Mouse (Mus musculus): ENCODE data around the gene Dph2. TPM values are rescaled to one million over a fixed set of nuclear protein-coding genes. Genes with fewer than 3 reads are reported as not detected.
A peak's percentile ranks its signal among the peaks of the same experiment; 100 is the strongest.

Gene Dph2
- polyA plus RNA-seq, 1 experiment = 6.9 TPM

DNA sequence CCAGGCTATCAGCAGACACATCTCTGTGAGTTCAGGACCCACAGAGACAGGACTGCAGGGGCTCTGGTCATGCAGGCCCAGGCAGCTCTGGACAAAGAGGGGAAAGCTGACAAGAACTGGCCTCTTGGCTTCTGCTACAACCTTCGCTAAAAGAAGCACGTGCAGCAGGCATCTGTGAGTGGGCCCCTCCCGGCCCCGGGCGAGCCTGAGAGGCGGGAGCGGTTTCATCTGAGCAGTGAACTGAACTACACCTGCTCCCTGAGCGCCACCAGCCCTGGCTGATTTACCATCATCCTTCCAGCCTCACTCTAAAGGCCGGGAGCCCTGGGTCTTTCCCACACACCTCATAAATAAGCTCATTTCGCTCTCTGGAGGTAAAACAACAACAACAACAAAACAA lies 13.5 kb downstream of the Dph2 start:
- TF ChIP-seq CTCF (IDR thresholded peaks at IDR 0.05; ENCODE audit: extremely low read depth, insufficient read length, insufficient replicate concordance, low read depth, low read length) (no peak), POLR2A (IDR thresholded peaks at IDR 0.05; ENCODE audit: low read depth, low read length) (no peak)
- 30% methylated on average over 10 of the region's 10 CpGs for WGBS
- Histone ChIP-seq H3K4me1 (ENCODE audit: control insufficient read depth, insufficient read depth, insufficient read length, low read length) (no peaks in the 10 kb centered on the region), H3K36me3 (ENCODE audit: control insufficient read depth, insufficient read depth, low read length) (no peaks in the 10 kb centered on the region), H3K4me3 (ENCODE audit: low read depth, low read length) (no peak overlapping the region), H3K27me3 (ENCODE audit: control insufficient read depth, insufficient read depth, low read length) (peaks cover 8% of the 10 kb centered on the region), H3K27ac (ENCODE audit: insufficient read depth, low read depth, low read length) (no peak overlapping the region)

- TF ChIP-seq CTCF (IDR thresholded peaks at IDR 0.05; ENCODE audit: extremely low read depth, insufficient read length, insufficient replicate concordance, low read depth, low read length) (no peak), POLR2A (IDR thresholded peaks at IDR 0.05; ENCODE audit: low read depth, low read length) (no peak)
- 92% methylated on average over 9 of the region's 9 CpGs for WGBS
- Histone ChIP-seq H3K4me1 (ENCODE audit: control insufficient read depth, insufficient read depth, insufficient read length, low read length) (peaks cover 3% of the 10 kb centered on the region), H3K27ac (ENCODE audit: insufficient read depth, low read depth, low read length) (no peak overlapping the region), H3K36me3 (ENCODE audit: control insufficient read depth, insufficient read depth, low read length) (no peaks in the 10 kb centered on the region), H3K4me3 (ENCODE audit: low read depth, low read length) (no peak overlapping the region), H3K27me3 (ENCODE audit: control insufficient read depth, insufficient read depth, low read length) (no peaks in the 10 kb centered on the region)
Observed at GRCm38 (mm10) chr4:117873615-117874014, 18.2 kb downstream of the Dph2 start.

DNA sequence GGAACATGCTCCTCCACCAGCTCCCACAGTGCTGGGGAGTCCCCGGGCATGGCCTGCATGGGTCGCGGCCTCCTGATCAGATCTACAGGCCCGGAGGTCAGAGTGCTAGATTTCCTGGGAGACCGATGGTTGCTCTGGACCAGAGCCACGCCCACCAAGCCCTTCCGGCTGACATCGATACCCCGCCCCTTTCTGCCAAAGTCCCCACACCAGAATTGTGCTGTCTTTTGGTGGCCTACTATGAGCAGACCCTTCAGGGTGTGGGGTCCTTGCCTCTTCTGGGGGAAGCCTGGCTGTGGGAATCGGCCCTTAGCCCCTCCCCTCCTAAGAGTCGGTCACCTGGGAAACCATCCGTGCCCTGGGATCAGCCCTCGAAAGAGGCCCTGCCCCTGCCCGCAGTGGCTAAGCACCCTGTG lies 19.4 kb downstream of the Dph2 start, which contains the start of gene Ccdc24:
Gene Ccdc24 (minus strand): TSS at position 87 of the 416 bp plus-strand sequence.
- no peaks in the 10 kb centered on the region for H3K27me3 ChIP-seq (ENCODE audit: control insufficient read depth, insufficient read depth, low read length)
- no peaks in the 10 kb centered on the region for H3K36me3 ChIP-seq (ENCODE audit: control insufficient read depth, insufficient read depth, low read length)
- 11% methylated on average over 14 of the region's 14 CpGs for WGBS
- no peak within 1 kb of the TSS for H3K27ac ChIP-seq (ENCODE audit: insufficient read depth, low read depth, low read length)
- H3K4me1 ChIP-seq (ENCODE audit: control insufficient read depth, insufficient read depth, insufficient read length, low read length) = peaks cover 3% of the 10 kb centered on the region
- peak within 1 kb of the TSS; percentile 56 for H3K4me3 ChIP-seq (ENCODE audit: low read depth, low read length)
- TF ChIP-seq CTCF (IDR thresholded peaks at IDR 0.05; ENCODE audit: extremely low read depth, insufficient read length, insufficient replicate concordance, low read depth, low read length) = no peak
- TF ChIP-seq POLR2A (IDR thresholded peaks at IDR 0.05; ENCODE audit: low read depth, low read length) = no peak

GRCm38 (mm10) chr4:117871787-117872186 lies 20.0 kb downstream of the Dph2 start:
- Histone ChIP-seq H3K36me3 (ENCODE audit: control insufficient read depth, insufficient read depth, low read length) (no peaks in the 10 kb centered on the region), H3K4me3 (ENCODE audit: low read depth, low read length) (no peak overlapping the region), H3K27me3 (ENCODE audit: control insufficient read depth, insufficient read depth, low read length) (no peaks in the 10 kb centered on the region), H3K4me1 (ENCODE audit: control insufficient read depth, insufficient read depth, insufficient read length, low read length) (peaks cover 3% of the 10 kb centered on the region), H3K27ac (ENCODE audit: insufficient read depth, low read depth, low read length) (no peak overlapping the region)
- 84% methylated on average over 7 of the region's 7 CpGs for WGBS
- TF ChIP-seq CTCF (IDR thresholded peaks at IDR 0.05; ENCODE audit: extremely low read depth, insufficient read length, insufficient replicate concordance, low read depth, low read length) (no peak), POLR2A (IDR thresholded peaks at IDR 0.05; ENCODE audit: low read depth, low read length) (no peak)

DNA sequence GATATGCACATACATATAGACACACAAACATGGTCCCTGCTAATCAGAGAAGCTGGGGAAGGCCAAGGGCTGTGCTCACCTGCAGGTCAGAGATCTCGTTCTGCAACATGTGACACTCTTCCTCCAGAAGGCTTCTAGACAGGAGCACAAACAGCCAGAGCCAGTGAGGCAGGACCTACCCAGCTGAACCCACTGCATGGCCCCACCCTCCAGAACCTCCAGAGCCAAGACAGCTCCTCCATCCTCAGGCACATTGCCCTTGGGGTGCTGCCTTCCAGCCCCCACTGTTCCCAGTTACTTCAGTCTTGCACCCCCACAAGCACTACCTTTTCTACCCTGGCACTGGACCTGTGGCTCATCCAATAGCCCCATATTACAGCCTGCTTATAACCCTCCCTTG lies 21.4 kb downstream of the Dph2 start:
- Histone ChIP-seq H3K36me3 (ENCODE audit: control insufficient read depth, insufficient read depth, low read length) (no peaks in the 10 kb centered on the region), H3K27me3 (ENCODE audit: control insufficient read depth, insufficient read depth, low read length) (no peaks in the 10 kb centered on the region), H3K27ac (ENCODE audit: insufficient read depth, low read depth, low read length) (no peak overlapping the region), H3K4me3 (ENCODE audit: low read depth, low read length) (no peak overlapping the region), H3K4me1 (ENCODE audit: control insufficient read depth, insufficient read depth, insufficient read length, low read length) (peaks cover 12% of the 10 kb centered on the region)
- TF ChIP-seq CTCF (IDR thresholded peaks at IDR 0.05; ENCODE audit: extremely low read depth, insufficient read length, insufficient replicate concordance, low read depth, low read length) = no peak
- TF ChIP-seq POLR2A (IDR thresholded peaks at IDR 0.05; ENCODE audit: low read depth, low read length) = no peak
- 38% methylated on average over 1 of the region's 1 CpGs for WGBS

GRCm38 (mm10) chr4:117869317-117869716 lies 22.5 kb downstream of the Dph2 start:
- H3K36me3 ChIP-seq (ENCODE audit: control insufficient read depth, insufficient read depth, low read length) = no peaks in the 10 kb centered on the region
- WGBS = 77% methylated on average over 9 of the region's 9 CpGs
- TF ChIP-seq CTCF (IDR thresholded peaks at IDR 0.05; ENCODE audit: extremely low read depth, insufficient read length, insufficient replicate concordance, low read depth, low read length) (no peak), POLR2A (IDR thresholded peaks at IDR 0.05; ENCODE audit: low read depth, low read length) (no peak)
- H3K27ac ChIP-seq (ENCODE audit: insufficient read depth, low read depth, low read length) = no peak overlapping the region
- H3K27me3 ChIP-seq (ENCODE audit: control insufficient read depth, insufficient read depth, low read length) = no peaks in the 10 kb centered on the region
- no peak overlapping the region for H3K4me3 ChIP-seq (ENCODE audit: low read depth, low read length)
- peaks cover 12% of the 10 kb centered on the region for H3K4me1 ChIP-seq (ENCODE audit: control insufficient read depth, insufficient read depth, insufficient read length, low read length)

GRCm38 (mm10) chr4:117867823-117868222 lies 24.0 kb downstream of the Dph2 start:
- TF ChIP-seq POLR2A (IDR thresholded peaks at IDR 0.05; ENCODE audit: low read depth, low read length) (no peak), CTCF (IDR thresholded peaks at IDR 0.05; ENCODE audit: extremely low read depth, insufficient read length, insufficient replicate concordance, low read depth, low read length) (peak; percentile 52; the same call in 1 of the 2 replicates)
- no peaks in the 10 kb centered on the region for H3K27me3 ChIP-seq (ENCODE audit: control insufficient read depth, insufficient read depth, low read length)
- WGBS = 34% methylated on average over 24 of the region's 24 CpGs
- H3K36me3 ChIP-seq (ENCODE audit: control insufficient read depth, insufficient read depth, low read length) = no peaks in the 10 kb centered on the region
- H3K4me3 ChIP-seq (ENCODE audit: low read depth, low read length) = no peak overlapping the region
- no peak overlapping the region for H3K27ac ChIP-seq (ENCODE audit: insufficient read depth, low read depth, low read length)
- peaks cover 12% of the 10 kb centered on the region for H3K4me1 ChIP-seq (ENCODE audit: control insufficient read depth, insufficient read depth, insufficient read length, low read length)

Measured in small intestine, adult 2 months (tissue).